Mouse (Mus musculus) erythroblast, adult 5-6 weeks (primary cell): ENCODE results near the gene Wt1. TPM values are rescaled to one million over a fixed set of nuclear protein-coding genes. Genes with fewer than 3 reads are reported as not detected.

Experiments used
- ATAC-seq: replicated peaks from 2 replicates; pipeline ENCODE4 v1.8.0; 2016; ENCODE audit warnings: moderate number of reproducible peaks, mild to moderate bottlenecking, moderate TSS enrichment, inconsistent platforms; ENCODE audit not compliant: poor library complexity, low FRiP score, severe bottlenecking
- total RNA-seq, 2 experiments: library from RNA; stranded (forward) in 1 of 2; stranded (reverse) in 1 of 2; fragments of 150-400 nt in 1 of 2; fragments of 200-764, 138-1000 nt in 1 of 2; gene quantifications; 2 replicates each; pipeline versions ENCODE4 v1.2.3 to v1.2.4; 2015 to 2017; ENCODE audit warnings: low replicate concordance in 2 of 2

Wt1 gene
- total RNA-seq, 2 experiments from 2014 or later: not detected

- no peak for ATAC-seq
Measured at GRCm38 (mm10) chr2:105168137-105168536, 41.8 kb downstream of the Wt1 start.

GRCm38 (mm10) chr2:105174254-105174653, 47.9 kb downstream of the Wt1 start:
- no peak for ATAC-seq

GRCm38 (mm10) chr2:105178871-105179270, 52.5 kb downstream of the Wt1 start:
- no peak for ATAC-seq

- ATAC-seq: no peak
Measured at GRCm38 (mm10) chr2:105182501-105182900, 56.2 kb downstream of the Wt1 start.

GRCm38 (mm10) chr2:105185140-105185539, 58.8 kb downstream of the Wt1 start:
- no peak for ATAC-seq

GRCm38 (mm10) chr2:105185768-105186529, 59.6 kb downstream of the Wt1 start:
- ATAC-seq: no peak

GRCm38 (mm10) chr2:105186591-105186990, 60.3 kb downstream of the Wt1 start:
- ATAC-seq: no peak

GRCm38 (mm10) chr2:105188182-105188581, 61.9 kb downstream of the Wt1 start:
- peak; percentile 46 for ATAC-seq

GRCm38 (mm10) chr2:105189352-105189751, 63.0 kb downstream of the Wt1 start:
- ATAC-seq: no peak

- no peak for ATAC-seq
Measured at GRCm38 (mm10) chr2:105200152-105200551, 73.8 kb downstream of the Wt1 start.

GRCm38 (mm10) chr2:105206563-105207174, 80.3 kb downstream of the Wt1 start:
- ATAC-seq: no peak

GRCm38 (mm10) chr2:105212839-105213238, 86.5 kb downstream of the Wt1 start:
- ATAC-seq: no peak

- no peak for ATAC-seq
Measured at GRCm38 (mm10) chr2:105215914-105216313, 89.6 kb downstream of the Wt1 start.

- no peak for ATAC-seq
Measured at GRCm38 (mm10) chr2:105219229-105219628, 92.9 kb downstream of the Wt1 start.

GRCm38 (mm10) chr2:105219664-105220063, 93.3 kb downstream of the Wt1 start:
- no peak for ATAC-seq

- no peak for ATAC-seq
Measured at GRCm38 (mm10) chr2:105220738-105221303, 94.5 kb downstream of the Wt1 start.

Other genes with a start within 250 kb of the Wt1 start
- gene Eif3m, start 109.4 kb upstream of the Wt1 start, total RNA-seq (2015; ENCODE audit: low replicate concordance): 113 and 128 TPM in 2 replicates
- 52.7 and 64.4 TPM in 2 replicates for gene Eif3m, start 109.4 kb upstream of the Wt1 start, total RNA-seq (2017; ENCODE audit: low replicate concordance)
- gene Gm11060, start 34.5 kb upstream of the Wt1 start, total RNA-seq (2015; ENCODE audit: low replicate concordance): not detected in 2 replicates
- not detected in 2 replicates for gene Gm11060, start 34.5 kb upstream of the Wt1 start, total RNA-seq (2017; ENCODE audit: low replicate concordance)
- 2.9 TPM in 1 of 2 replicates, not detected in the other for gene Them7, start 97.8 kb downstream of the Wt1 start, total RNA-seq (2015; ENCODE audit: low replicate concordance)
- gene Them7, start 97.8 kb downstream of the Wt1 start, total RNA-seq (2017; ENCODE audit: low replicate concordance): not detected in 2 replicates